Mouse (Mus musculus) MEL-GATA-1-ER (cell line): ENCODE data around the gene Ppp1r9b.

Experiments used
- DNase-seq: peaks from one replicate; pipeline ENCODE4 v3.0.0-alpha.2; 2012; ENCODE audit warnings: low read depth; ENCODE audit errors: extremely low read depth

Gene Ppp1r9b

DNA sequence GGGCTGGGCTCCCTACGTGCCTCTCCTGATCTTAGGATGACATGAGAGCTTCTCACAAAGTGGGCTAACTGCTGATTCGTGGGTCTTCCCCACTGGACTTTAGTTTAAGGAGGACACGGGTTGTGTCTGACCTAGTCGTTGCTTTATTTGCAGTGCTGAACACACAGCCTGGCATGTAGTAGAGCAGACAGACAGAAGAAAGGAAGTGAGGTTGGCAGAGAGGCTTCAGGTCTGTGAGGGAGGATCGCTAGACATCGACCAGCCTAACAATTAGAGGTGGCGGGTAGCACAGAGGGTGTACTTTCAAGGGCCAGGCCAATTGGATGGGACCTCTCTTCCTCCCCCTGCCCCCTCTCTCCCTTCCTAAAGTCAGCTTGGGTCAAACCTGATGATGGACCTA lies 52.8 kb downstream of the Ppp1r9b start:
- no peak for DNase-seq

DNA sequence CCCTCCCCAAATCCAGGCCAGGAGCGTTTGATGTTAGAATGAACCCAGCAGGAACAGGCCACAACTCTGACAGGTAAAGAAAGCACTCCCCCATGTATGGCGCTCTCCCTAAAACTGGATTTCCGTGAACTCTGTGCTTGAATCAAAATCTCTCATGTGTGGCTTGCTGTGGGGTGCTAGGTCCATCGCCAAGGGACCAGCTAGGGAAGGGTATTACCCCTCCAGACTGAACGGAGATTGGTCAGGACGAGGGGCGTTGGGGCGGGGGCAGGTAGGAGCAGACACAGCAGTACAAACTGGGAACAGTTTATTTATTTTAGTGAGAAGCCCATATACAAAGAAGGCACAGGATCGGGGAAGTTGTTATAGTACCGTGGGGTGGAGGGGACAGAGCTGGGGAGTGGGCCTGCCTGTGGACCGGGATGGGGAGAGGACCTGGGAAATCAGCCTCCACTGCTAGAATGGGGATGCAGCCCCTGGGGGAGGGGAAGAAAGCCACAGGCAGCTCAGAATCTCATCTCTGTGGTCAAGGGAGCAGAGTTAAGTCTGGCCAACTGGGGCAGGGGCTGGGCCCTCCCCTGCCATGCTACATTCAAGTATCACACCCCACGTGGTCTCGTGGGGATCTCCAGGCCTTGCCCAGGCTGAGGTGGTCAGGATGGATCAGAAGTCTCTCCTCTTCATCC lies 53.5 kb downstream of the Ppp1r9b start:
- no peak for DNase-seq

DNA sequence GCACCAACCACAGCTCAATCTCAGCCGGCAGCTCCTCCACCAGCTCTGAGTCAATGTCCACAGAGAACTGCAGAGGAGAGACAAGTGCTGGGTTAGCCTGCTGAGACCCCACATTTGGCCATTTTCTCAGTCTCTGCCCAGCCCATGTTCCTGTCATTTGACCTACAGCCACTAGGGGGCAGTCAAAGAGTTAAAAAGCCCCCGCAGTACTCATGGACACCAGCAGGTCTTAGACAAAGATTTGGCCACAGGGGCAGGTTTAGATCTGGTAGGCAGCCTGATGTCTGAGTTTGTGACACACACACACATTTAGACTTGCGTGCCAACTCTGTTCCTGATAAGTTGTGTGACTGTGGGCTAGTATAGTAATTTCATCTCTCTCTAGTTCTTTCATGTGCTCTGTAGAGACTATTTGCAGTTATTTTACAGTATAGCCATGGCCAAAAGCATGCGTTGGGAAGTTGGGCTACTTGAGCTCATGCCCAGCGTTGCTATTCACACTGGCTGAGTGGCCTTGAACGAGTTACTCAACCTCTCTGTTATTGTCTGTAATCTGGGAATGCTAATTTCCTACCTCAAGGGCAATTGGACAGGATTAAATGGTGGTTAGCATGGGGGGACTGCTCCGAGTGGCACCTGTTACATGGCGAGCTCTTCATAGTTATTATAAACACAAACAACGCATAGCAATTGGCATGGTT lies 56.3 kb downstream of the Ppp1r9b start:
- peak; percentile 43 for DNase-seq

DNA sequence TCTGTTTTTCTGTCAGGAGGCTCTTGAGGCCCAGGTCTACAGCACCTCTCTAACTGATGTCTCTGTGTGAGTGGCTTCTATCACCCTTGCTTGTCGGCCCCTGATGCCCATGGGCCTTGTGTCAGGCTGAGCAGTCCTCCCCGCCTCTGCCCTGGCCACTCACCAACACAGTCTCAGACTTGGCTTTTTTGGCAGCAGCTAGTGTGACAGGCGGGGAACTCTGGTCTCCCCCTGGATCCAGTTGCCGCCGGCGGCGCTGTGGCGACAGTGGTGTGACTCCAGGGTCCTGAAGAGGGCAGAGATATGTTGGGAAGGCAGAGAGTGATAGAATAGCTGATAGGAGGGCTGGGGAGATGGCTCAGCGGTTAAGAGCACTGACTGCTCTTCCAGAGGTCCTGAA lies 62.2 kb downstream of the Ppp1r9b start:
- no peak for DNase-seq
